Mouse (Mus musculus) hindbrain, postnatal 0 days (tissue): ENCODE data around the gene 4930535I16Rik. TPM values are rescaled to one million over a fixed set of nuclear protein-coding genes. Genes with fewer than 3 reads are reported as not detected.

Experiments
- ATAC-seq: fragments of 200-750 bp; cut with Nextera tagmentation; 2 replicates; pipeline ENCODE4 v1.8.0; 2017; ENCODE audit warnings: mild to moderate bottlenecking, moderate TSS enrichment, moderate library complexity
- DNase-seq: peaks from one replicate; pipeline ENCODE4 v3.0.0-alpha.2; 2015; ENCODE audit warnings: low spot score
- H3K27ac ChIP-seq: fragments of 300-500 bp; sonication (generic); 2 replicates; pipeline ENCODE4 v1.5.1; 2014; ENCODE audit warnings: mild to moderate bottlenecking
- H3K27me3 ChIP-seq: fragments of 300-500 bp; sonication (generic); 2 replicates; pipeline ENCODE4 v1.6.1; 2014; ENCODE audit warnings: low read length, mixed read lengths; ENCODE audit not compliant: insufficient read depth
- H3K36me3 ChIP-seq: fragments of 300-500 bp; sonication (generic); 2 replicates; pipeline ENCODE4 v1.6.1; 2014; ENCODE audit warnings: low read length, mixed read lengths; ENCODE audit not compliant: insufficient read depth
- H3K4me1 ChIP-seq: fragments of 300-500 bp; sonication (generic); 2 replicates; pipeline ENCODE4 v1.6.1; 2014; ENCODE audit warnings: antibody characterized with exemption, low read length, mixed read lengths; ENCODE audit not compliant: insufficient read depth
- H3K4me2 ChIP-seq: fragments of 300-500 bp; sonication (generic); 2 replicates; pipeline ENCODE4 v1.6.1; 2014; ENCODE audit warnings: low read depth, mild to moderate bottlenecking, low read length, moderate library complexity, mixed read lengths
- H3K4me3 ChIP-seq: fragments of 300-500 bp; sonication (generic); 2 replicates; pipeline ENCODE4 v1.5.1; 2014; ENCODE audit warnings: low read length
- H3K9ac ChIP-seq: fragments of 300-500 bp; sonication (generic); replicated peaks from 2 replicates; pipeline ENCODE4 v1.6.1; 2014; ENCODE audit warnings: mild to moderate bottlenecking, low read length, moderate library complexity, mixed read lengths
- H3K9me3 ChIP-seq: fragments of 300-500 bp; sonication (generic); 2 replicates; pipeline ENCODE4 v1.6.1; 2016; ENCODE audit warnings: low read length, mixed read lengths
- CTCF ChIP-seq: IDR thresholded peaks from 2 replicates; pipeline ENCODE4 v1.5.1; 2016; ENCODE audit warnings: antibody characterized with exemption, control low read depth, low read depth
- WGBS: fragments of 180-500 bp; shearing (Covaris S2); extraction: QIAGEN DNeasy Blood & Tissue Kit; methylation state at CpG from one replicate; pipeline ENCODE4 v1.1.7; 2014; 5-methylcytosine and 5-hydroxymethylcytosine counted together
- polyA plus RNA-seq: library from polyadenylated mRNA; unstranded; fragments of >200 nt; fragmentation: Nextera tagmentation; extraction: Ambion mirVana; gene quantifications from 2 replicates; pipeline ENCODE4 v1.2.1, GENCODE M21; 2015
- total RNA-seq: library from RNA; depleted of rRNA; stranded (reverse); fragments of >200 nt; gene quantifications from 2 replicates; pipeline ENCODE4 v1.2.3, GENCODE M21; 2014

The 4930535I16Rik gene
- total and polyA plus RNA-seq, 2 experiments from 2014 or later = not detected

DNA sequence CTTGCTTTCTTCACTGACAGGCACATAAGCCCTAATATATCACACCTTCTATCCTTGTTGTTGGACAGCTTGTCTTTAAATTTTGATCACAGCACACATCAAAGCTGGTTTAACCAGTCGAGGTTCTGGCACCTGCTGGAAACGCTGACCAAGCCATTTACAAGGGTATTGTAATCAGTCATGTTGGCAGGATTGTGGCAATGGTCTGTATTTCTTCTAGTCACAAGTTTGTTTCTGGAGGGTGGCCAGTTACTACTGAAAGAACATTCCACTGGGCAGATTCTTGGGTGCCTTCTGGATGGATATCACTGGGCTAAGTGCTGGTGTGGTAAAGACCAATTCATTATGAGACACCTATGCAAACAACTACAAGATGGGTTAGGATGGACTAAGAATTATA, 5.4 kb downstream of the 4930535I16Rik start:
- Histone ChIP-seq H3K9me3 (no peaks in the 10 kb centered on the region), H3K4me1 (peaks cover 10% of the 10 kb centered on the region), H3K9ac (no peak overlapping the region), H3K27me3 (no peaks in the 10 kb centered on the region), H3K27ac (no peak overlapping the region), H3K4me2 (no peak overlapping the region), H3K4me3 (no peak overlapping the region), H3K36me3 (peaks cover 10% of the 10 kb centered on the region)
- ATAC-seq (no peak), DNase-seq (no peak)
- TF ChIP-seq CTCF = no peak
- 65% methylated on average over 2 of the region's 2 CpGs for WGBS

DNA sequence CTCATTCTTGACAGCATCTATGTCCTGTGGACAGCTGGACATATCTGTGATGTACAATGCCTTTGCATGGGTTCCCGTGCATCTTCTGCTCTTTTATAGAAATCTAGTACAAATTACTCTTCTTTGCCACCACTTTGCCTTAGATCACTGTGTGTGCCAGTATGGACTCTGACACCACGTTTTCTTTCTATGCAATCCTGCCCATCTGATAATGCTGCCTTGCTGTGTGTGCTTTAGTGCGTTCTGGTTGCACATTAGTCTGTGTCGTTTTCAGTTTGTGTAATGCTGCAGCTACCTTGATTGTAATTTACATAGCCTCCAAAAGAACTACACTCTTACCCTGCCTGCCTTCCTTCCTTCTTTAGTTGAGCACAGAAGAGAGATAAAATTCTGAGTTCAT, 6.3 kb downstream of the 4930535I16Rik start:
- Histone ChIP-seq H3K9me3 (no peaks in the 10 kb centered on the region), H3K9ac (no peak overlapping the region), H3K4me2 (no peak overlapping the region), H3K36me3 (peaks cover 10% of the 10 kb centered on the region), H3K27me3 (no peaks in the 10 kb centered on the region), H3K4me1 (peaks cover 10% of the 10 kb centered on the region), H3K4me3 (no peak overlapping the region), H3K27ac (no peak overlapping the region)
- ATAC-seq (no peak), DNase-seq (no peak)
- no peak for TF ChIP-seq CTCF
- WGBS = 90% methylated on average over 4 of the region's 4 CpGs

DNA sequence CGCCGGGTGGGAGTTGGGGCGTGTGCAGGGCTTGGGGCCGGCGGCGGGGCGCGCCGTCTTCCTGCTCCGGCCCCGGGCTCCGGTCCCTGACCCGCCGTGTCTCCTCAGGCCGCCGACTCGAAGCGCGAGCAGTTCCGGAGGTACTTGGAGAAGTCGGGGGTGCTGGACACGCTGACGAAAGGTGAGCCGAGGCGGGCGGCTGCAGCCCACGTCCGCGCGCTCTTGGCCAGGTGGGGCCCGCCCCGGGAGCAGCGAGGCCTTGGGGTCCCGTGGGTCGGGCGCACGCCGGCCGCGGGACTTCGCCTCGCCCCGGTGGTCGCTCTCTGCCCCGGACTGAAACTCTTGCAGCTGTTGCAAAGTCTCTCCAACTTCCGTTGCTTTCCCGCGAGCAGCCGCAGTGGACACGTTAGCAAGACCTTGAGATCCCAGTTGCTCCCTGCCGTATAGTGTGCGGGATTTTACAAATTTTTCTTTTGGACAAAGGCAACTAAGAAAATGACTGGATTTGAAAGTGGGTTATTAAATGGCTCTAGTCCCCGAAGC, 12.6 kb downstream of the 4930535I16Rik start:
- no peaks in the 10 kb centered on the region for H3K36me3 ChIP-seq
- H3K27ac ChIP-seq = peak overlapping the region; percentile 65; the same call in 1 of the 2 replicates
- peak overlapping the region; percentile 75 for H3K4me3 ChIP-seq
- DNase-seq (peak; percentile 15), ATAC-seq (no peak)
- no peaks in the 10 kb centered on the region for H3K9me3 ChIP-seq
- peak overlapping the region; percentile 78 for H3K4me2 ChIP-seq
- H3K4me1 ChIP-seq = peaks cover 11% of the 10 kb centered on the region; the same call in 1 of the 2 replicates
- no peaks in the 10 kb centered on the region for H3K27me3 ChIP-seq
- under 1% methylated on average over 52 of the region's 53 CpGs for WGBS
- H3K9ac ChIP-seq = peak overlapping the region; percentile 66
- no peak for TF ChIP-seq CTCF

DNA sequence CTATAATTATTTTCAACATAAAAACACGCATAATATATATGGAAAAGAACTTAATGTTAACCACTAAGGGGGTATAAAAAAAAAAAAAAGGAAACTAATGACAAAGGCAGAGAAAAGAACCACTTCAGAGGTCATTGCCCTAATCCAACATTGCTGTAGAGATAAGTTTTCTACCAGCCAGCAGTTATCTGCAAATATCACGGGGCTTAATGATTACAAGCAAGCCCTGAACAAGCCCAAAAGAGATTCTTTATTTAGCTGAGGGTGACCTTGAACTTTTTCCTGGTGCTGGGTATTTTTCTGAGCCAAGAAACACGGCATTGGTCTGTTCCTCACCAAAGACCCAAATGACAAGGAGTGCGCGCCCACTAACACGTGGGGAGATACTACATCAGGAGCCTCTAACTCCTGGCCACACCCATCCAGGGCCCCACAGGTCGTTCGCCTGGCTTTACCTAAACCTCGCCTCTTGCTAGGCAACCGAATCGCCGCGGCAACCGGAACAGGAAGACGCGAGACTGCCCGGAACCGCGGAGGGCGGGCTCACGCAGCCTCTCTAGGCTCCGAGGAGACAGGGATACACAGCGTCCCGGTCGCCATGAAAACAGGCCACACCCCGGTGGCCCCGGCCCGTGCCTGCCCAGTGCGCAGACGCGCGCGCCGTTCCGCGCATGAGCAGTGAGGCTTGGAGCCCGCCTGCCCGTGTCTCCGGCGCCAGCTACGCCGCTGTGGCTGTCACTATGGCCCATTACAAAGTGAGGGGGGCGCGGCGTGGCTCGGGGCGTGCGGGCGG, 13.3 kb downstream of the 4930535I16Rik start, which contains the start of gene Mycbp:
Mycbp (plus strand) TSS at position 500 of the 793 bp plus-strand sequence.
- Histone ChIP-seq H3K4me1 (peaks cover 11% of the 10 kb centered on the region; the same call in 1 of the 2 replicates), H3K9me3 (no peaks in the 10 kb centered on the region), H3K4me3 (peak within 1 kb of the TSS; percentile 75), H3K9ac (peak within 1 kb of the TSS; percentile 66), H3K4me2 (peak within 1 kb of the TSS; percentile 78), H3K36me3 (no peaks in the 10 kb centered on the region), H3K27me3 (no peaks in the 10 kb centered on the region), H3K27ac (peak within 1 kb of the TSS; percentile 65; the same call in 1 of the 2 replicates)
- under 1% methylated on average over 41 of the region's 49 CpGs for WGBS
- TF ChIP-seq CTCF = no peak
- peak; percentile 99 for DNase-seq
- ATAC-seq = peak; percentile 100

DNA sequence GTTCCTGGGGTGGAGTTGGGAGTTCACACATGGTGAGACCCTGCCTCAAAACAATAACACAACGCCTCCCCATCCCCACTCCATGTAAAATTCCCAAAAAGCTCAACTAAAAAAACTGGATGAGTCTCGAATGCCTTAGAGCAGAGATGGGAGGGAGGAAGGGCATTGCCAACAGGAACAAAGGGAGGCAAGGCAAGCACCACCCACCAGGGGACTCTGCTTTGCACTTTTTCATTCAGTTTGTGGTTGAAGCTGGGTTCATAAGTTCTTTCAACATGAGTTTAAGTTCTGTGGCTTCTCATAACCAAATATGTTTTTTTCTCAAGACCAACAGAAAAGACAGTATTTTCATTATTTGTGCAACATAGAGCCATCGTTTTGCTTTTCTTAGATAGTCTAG, 14.4 kb downstream of the 4930535I16Rik start:
- no peak for DNase-seq
- TF ChIP-seq CTCF = no peak
- Histone ChIP-seq H3K9ac (no peak overlapping the region), H3K4me3 (no peak overlapping the region), H3K36me3 (no peaks in the 10 kb centered on the region), H3K4me2 (no peak overlapping the region), H3K9me3 (no peaks in the 10 kb centered on the region), H3K27me3 (no peaks in the 10 kb centered on the region), H3K27ac (no peak overlapping the region), H3K4me1 (peaks cover 11% of the 10 kb centered on the region; the same call in 1 of the 2 replicates)
- ATAC-seq = no peak
- WGBS = 78% methylated on average over 3 of the region's 3 CpGs

DNA sequence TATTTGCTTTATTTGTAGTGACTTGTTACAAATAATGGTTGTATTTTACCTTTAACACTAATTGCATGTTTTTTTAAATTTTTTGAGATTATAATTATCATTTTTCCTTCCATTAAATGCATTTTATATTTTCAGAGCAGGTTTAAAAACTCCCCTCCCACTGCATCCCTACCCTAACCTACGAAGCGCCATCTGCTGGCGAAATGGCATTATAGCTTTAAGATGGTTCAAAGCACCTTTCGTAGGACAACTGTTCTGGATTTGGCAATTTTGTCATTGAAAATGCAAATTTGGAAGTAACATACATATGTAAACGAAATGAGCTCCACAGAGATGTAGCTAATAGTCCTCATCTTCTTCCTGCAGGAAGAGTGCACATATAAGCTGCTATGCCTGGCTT, 19.1 kb downstream of the 4930535I16Rik start:
- H3K4me3 ChIP-seq = no peak overlapping the region
- H3K4me2 ChIP-seq = no peak overlapping the region
- DNase-seq (peak; percentile 81), ATAC-seq (no peak)
- H3K27me3 ChIP-seq = no peaks in the 10 kb centered on the region
- H3K36me3 ChIP-seq = no peaks in the 10 kb centered on the region
- no peak overlapping the region for H3K9ac ChIP-seq
- no peaks in the 10 kb centered on the region for H3K9me3 ChIP-seq
- no peak overlapping the region for H3K27ac ChIP-seq
- WGBS = 8% methylated on average over 5 of the region's 5 CpGs
- TF ChIP-seq CTCF = peak; percentile 86
- H3K4me1 ChIP-seq = no peaks in the 10 kb centered on the region

DNA sequence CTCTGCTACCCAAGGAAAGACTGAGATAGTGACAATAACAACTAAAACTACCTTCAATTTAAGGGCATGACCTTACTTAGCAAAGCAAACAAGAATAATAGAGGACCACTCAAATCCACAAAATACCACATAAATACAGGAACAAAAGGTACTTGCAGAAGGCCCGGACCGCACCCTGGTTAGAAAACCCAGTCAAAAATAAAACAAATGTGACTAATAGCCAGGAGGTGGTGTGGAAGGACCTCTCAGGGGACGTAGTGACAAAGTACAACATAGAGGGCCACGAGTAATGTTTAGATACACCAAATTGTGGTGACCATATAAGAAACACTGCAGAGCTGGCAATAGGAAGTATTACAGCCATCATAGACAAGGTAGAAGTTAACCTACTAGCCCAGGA, 23.5 kb downstream of the 4930535I16Rik start:
- H3K4me1 ChIP-seq = no peaks in the 10 kb centered on the region
- WGBS = 88% methylated on average over 4 of the region's 4 CpGs
- ATAC-seq (no peak), DNase-seq (no peak)
- H3K4me2 ChIP-seq = no peak overlapping the region
- H3K36me3 ChIP-seq = no peaks in the 10 kb centered on the region
- H3K4me3 ChIP-seq = no peak overlapping the region
- H3K9ac ChIP-seq = no peak overlapping the region
- H3K9me3 ChIP-seq = no peaks in the 10 kb centered on the region
- no peak for TF ChIP-seq CTCF
- H3K27me3 ChIP-seq = no peaks in the 10 kb centered on the region
- H3K27ac ChIP-seq = no peak overlapping the region
